Mouse (Mus musculus): ENCODE results near the gene Bcl6b.

Gene Bcl6b

GRCm38 (mm10) chr11:70213736-70214135 lies 15.9 kb downstream of the Bcl6b start:
- in situ Hi-C loops (cut with MboI, MseI) = no loop called here

- in situ Hi-C loops (cut with MboI, MseI) = no loop called here
These were observed 16.7 kb downstream of the Bcl6b start for GRCm38 (mm10) chr11:70212896-70213295.

DNA sequence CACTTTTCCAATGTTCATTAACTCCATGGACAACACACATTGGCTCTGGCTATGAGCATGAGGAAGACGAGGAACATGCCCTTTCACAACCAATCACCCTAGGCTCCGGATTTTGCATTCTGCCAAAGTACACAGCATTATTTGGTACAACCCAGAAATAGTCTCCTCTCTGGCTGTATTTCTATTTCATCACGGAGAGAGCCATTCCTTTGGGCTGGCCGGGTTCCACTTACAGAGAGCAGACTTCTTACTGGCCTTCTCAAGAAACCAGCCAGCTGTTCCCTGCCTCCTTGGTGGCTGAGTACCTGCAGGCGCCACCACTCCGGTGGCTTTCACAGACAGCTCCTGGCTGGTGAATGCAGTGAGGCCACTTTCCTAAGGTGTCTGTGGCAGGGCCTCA lies 17.2 kb downstream of the Bcl6b start, which contains the start of gene Slc16a11:
Slc16a11 (plus strand) TSS at position 330 of the 400 bp plus-strand sequence.
- in situ Hi-C loops (cut with MboI, MseI) = no loop called here

DNA sequence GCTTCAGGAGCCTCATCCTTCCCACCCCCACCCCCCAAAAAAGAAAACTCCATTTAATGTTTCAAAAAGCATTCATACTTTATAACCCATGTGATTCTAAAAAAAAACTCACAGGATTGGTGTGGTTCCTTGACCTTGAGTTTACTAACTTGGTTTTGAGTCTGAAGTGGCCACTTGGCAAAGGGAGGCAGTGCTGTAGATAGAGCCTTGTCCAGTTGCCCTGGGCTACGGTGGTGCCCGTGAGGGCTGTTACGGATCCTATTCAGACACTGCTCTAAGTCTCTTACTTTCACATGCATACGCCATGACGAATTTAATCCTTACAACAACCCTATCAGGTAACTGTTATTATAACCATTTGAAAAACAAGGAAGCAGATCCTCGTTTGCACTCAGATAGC lies 17.6 kb downstream of the Bcl6b start:
- in situ Hi-C loops (cut with MboI, MseI) = no loop called here

DNA sequence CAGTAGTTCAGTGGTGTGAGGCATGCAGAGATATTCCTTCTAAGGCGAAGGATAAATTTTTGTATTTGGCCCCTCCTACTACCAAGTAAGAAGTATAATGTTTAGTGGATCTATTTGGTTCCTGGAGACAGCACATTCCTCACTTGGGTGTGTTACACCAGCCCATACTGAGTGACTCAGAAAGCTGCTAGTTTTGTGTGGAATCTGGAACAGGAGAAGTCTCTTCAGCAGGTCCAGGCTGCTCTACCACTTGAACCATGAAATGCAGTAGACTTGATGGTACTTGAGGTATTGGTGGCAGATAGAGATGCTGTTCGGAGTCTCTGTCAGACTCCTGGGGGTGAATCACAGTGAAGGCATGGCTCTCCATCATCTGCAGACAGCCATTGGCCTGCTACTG lies 18.9 kb downstream of the Bcl6b start:
- in situ Hi-C loops (cut with MboI, MseI) = no loop called here

DNA sequence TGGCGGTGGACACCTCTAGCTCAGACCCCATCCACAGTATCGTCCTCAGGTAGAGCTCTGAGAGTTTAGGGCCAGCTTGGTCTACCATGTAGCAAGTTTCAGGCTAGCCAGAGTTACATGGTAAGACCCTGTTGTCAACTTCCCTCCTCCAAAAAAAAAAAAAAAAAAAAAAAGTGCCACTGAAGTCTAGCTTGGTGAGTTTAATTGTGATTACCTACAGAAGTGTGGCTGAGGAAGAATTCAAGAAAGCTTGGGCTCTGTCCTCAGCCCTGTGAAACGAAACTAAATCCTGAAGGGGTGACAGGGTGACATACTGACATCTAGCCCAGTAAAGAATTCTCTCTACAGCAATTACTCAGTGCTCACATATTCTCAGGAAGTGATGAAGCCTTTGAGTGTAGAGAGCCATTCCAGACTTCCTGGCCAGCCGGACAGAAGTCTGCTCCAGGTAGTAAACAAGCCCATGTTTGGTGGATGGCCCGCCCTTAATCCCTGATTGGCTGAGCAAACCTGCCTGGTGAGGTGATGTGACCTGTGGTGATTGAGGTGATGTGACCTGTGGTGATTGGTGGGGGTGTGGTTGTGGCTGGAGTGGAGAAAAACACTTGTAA lies 20.7 kb downstream of the Bcl6b start:
- in situ Hi-C loops (cut with MboI, MseI) = no loop called here

- in situ Hi-C loops (cut with MboI, MseI) = no loop called here
These were observed 22.3 kb downstream of the Bcl6b start for GRCm38 (mm10) chr11:70207283-70207682.

DNA sequence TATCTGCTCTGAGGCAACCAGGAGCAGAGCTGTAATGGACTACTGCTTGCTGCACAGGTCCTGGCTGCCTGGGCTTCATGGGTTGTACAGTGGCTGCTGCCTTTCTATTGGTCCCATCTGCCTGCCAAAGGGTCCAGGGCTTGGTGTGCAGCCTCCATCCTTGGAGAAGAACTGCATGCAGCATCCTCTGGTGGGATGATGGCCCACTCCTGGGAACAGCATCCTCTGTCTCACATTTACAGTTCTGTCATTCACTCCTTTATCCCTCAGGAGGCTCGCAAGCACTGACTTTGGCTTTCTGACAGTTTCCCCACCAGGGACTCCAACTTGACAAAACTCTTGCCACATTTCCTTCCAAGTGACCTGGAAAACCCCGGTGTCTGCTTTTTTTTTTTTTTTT lies 22.8 kb downstream of the Bcl6b start:
- in situ Hi-C loops (cut with MboI, MseI) = no loop called here

DNA sequence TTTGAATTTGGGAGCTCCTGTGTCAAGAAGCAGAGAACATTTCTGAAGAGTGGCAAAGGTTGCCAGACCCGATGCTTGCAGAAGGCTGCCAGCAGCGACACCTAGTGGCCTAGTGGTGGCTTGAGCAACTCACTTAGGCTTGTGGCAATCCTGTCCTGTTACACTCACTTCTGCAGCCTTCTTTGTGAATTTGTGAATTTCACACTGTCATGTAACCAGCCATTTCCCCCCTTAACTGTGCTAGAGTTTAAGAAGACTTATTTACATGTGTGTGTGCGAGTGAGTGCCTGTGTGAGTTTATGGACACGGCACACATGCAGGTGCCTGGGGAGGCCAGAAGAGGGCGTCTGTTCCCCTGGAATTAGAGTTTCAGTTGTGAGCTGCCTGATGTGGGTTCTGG lies 27.9 kb downstream of the Bcl6b start:
- in situ Hi-C loops (cut with MboI, MseI) = no loop called here

DNA sequence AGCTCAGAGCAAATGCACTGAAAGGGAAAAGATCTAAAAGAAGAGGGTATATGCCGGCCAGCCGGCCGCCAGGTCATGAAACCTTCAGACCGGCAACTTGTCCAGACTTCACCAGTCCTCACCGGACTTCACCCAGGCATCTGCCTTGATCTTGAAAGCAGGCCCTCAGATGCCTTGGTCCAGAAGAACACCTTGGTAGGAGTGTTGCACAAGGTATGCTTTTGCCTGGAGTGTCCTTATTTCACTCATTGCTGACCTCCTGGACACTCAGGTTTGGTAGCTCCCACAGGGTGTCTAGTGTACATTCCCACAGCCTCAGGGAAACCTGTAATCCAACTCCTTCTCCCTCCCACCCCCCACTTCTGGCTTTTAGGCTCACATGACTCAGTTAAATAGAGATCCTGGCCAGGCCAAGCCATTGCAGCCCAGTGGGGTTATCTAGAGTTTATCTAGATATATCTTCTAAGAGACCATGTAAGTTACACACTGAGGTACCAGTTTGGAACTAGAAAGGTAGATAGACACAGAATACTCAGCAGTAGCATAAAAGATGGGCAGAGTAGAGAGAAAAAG lies 29.5 kb downstream of the Bcl6b start:
- in situ Hi-C loops (cut with MboI, MseI) = no loop called here

- in situ Hi-C loops (cut with MboI, MseI) = loop anchor here (5.0 kb wide), 1 partner anchor 142 kb away; no protein-coding TSS in a partner anchor
These were observed 30.5 kb downstream of the Bcl6b start for GRCm38 (mm10) chr11:70199107-70199506.

- in situ Hi-C loops (cut with MboI, MseI) = loop anchor here (5.0 kb wide), 1 partner anchor 141 kb away; no protein-coding TSS in a partner anchor
These were observed 31.3 kb downstream of the Bcl6b start for GRCm38 (mm10) chr11:70198332-70198731.

DNA sequence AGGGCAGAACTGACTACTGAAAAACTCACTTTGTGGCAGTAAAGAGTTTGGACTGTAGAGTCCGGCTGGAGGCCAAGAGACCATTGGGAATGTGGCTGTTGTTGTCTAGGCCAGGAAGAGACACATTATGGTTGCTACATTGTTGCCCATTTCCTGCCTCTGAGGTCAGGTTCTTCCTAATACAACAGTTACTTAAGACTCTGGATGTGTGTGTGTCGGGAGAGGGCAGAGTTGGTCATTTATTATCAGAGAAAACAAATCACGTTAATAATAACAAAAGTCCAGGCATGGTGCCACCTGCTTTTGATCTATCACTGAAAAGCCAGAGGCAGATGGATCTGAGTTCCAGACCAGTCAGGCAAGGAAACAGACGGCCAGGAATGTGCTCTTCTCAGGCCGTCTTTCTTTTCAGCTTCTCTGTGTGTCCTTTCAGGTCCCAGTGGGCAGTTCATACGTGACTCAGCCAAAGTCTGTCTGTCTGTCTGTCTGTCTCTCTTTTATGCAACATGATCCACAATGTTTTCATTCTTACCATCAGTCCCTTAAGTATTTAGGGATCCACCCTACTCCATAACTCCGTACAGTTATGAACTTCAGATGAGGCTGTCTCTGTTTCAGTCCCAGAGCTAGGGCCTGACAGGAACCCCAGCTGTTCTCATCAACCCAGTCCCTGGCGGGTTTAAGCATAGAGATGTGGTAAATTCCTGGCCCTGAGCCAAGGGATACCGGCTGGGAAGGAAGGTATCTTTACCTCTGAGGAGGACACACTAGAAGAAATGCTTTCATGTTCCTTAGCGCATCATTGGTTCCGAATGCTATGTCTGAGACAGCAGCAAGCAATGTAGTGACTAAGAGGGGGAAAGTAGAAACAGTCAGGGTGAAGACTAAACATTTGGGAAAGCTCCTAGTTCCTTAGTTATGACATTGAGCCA lies 36.0 kb downstream of the Bcl6b start:
- in situ Hi-C loops (cut with MboI, MseI) = no loop called here

GRCm38 (mm10) chr11:70192157-70192556 lies 37.4 kb downstream of the Bcl6b start:
- in situ Hi-C loops (cut with MboI, MseI) = no loop called here

GRCm38 (mm10) chr11:70191188-70191587 lies 38.4 kb downstream of the Bcl6b start:
- in situ Hi-C loops (cut with MboI, MseI) = no loop called here

GRCm38 (mm10) chr11:70189319-70190134 lies 40.1 kb downstream of the Bcl6b start:
- in situ Hi-C loops (cut with MboI, MseI) = no loop called here

- in situ Hi-C loops (cut with MboI, MseI) = no loop called here
These were observed 44.5 kb downstream of the Bcl6b start for GRCm38 (mm10) chr11:70185120-70185519.

- in situ Hi-C loops (cut with MboI, MseI) = no loop called here
These were observed 49.1 kb downstream of the Bcl6b start for GRCm38 (mm10) chr11:70180496-70180895.

GRCm38 (mm10) chr11:70179401-70179800 lies 50.2 kb downstream of the Bcl6b start:
- in situ Hi-C loops (cut with MboI, MseI) = no loop called here

DNA sequence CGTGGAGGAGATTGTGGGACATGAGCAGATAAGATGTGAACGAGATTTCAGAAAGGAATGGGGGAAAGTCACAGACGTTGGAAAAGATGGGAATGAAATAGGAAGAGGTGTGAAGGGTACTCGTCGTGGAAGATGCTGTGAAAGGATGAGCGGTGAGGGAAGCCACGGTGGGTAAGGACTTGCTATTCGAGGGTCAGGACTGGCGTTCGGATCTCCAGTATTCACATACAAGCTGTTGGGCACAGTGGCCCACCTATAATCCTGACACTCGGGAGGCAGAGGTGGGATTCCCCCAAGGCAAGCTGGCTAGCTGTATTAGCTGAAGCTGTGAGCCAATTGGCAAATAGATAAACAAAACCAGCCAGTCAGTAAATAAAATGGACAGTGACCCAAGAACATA lies 50.8 kb downstream of the Bcl6b start:
- in situ Hi-C loops (cut with MboI, MseI) = no loop called here

GRCm38 (mm10) chr11:70178311-70178710 lies 51.3 kb downstream of the Bcl6b start:
- in situ Hi-C loops (cut with MboI, MseI) = no loop called here

DNA sequence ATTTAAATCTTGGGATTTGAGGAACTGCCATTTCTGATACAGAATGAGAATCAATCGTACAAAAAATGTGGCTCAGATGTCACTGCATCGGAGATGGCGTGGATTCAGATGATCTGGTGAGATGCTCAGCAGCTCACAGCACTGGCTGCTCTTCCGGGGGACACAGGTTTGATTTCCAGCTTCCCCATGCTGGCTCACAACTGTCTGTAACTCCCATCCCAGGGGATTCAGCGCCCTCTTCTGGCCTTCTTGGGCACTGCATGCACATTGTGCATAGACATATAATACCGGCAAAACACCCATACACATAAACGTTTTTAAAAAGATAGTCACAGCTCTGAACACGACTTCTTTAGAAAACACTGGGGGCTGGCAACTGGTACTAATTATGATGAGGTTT lies 52.0 kb downstream of the Bcl6b start:
- in situ Hi-C loops (cut with MboI, MseI) = no loop called here
